Mouse (Mus musculus): ENCODE data around the gene Madcam1.

Gene Madcam1

GRCm38 (mm10) chr10:79707162-79707561 lies 42.8 kb downstream of the Madcam1 start:
- in situ Hi-C loops (cut with MboI, MseI): no loop called here

GRCm38 (mm10) chr10:79707759-79708158 lies 43.4 kb downstream of the Madcam1 start:
- in situ Hi-C loops (cut with MboI, MseI): no loop called here

GRCm38 (mm10) chr10:79708668-79709067 lies 44.3 kb downstream of the Madcam1 start:
- in situ Hi-C loops (cut with MboI, MseI): no loop called here

GRCm38 (mm10) chr10:79709307-79709706 lies 44.9 kb downstream of the Madcam1 start:
- in situ Hi-C loops (cut with MboI, MseI): no loop called here

- in situ Hi-C loops (cut with MboI, MseI): no loop called here
Observed at GRCm38 (mm10) chr10:79712029-79712428, 47.7 kb downstream of the Madcam1 start.

GRCm38 (mm10) chr10:79712499-79713126 lies 48.3 kb downstream of the Madcam1 start:
- in situ Hi-C loops (cut with MboI, MseI): no loop called here

GRCm38 (mm10) chr10:79713163-79713562 lies 48.8 kb downstream of the Madcam1 start:
- in situ Hi-C loops (cut with MboI, MseI): no loop called here

- in situ Hi-C loops (cut with MboI, MseI): no loop called here
Observed at GRCm38 (mm10) chr10:79714996-79715395, 50.6 kb downstream of the Madcam1 start.

GRCm38 (mm10) chr10:79716254-79716987 lies 52.1 kb downstream of the Madcam1 start, which contains the start of gene Hcn2:
TSS of gene Hcn2 (plus strand) at chr10:79716634.
- in situ Hi-C loops (cut with MboI, MseI): no loop called here

- in situ Hi-C loops (cut with MboI, MseI): no loop called here
Observed at GRCm38 (mm10) chr10:79716988-79717355, 52.6 kb downstream of the Madcam1 start.

- in situ Hi-C loops (cut with MboI, MseI): no loop called here
Observed at GRCm38 (mm10) chr10:79717640-79718357, 53.4 kb downstream of the Madcam1 start.
